Mouse (Mus musculus) midbrain, embryonic 11.5 days (tissue): ENCODE data around the gene Arhgef28. TPM values are rescaled to one million over a fixed set of nuclear protein-coding genes. Genes with fewer than 3 reads are reported as not detected.

Experiments used
- ATAC-seq: fragments of 200-750 bp; cut with Nextera tagmentation; 2 replicates; pipeline ENCODE4 v1.8.0; 2017; ENCODE audit warnings: moderate TSS enrichment, moderate library complexity; ENCODE audit not compliant: low FRiP score
- DNase-seq: peaks from one replicate; pipeline ENCODE4 v3.0.0; 2015; ENCODE audit warnings: low spot score; ENCODE audit errors: missing footprints
- H3K27ac ChIP-seq: fragments of 300-500 bp; sonication (generic); 2 replicates; pipeline ENCODE4 v1.5.1; 2014; ENCODE audit warnings: low read depth, low read length
- H3K27me3 ChIP-seq: fragments of 300-500 bp; sonication (generic); 2 replicates; pipeline ENCODE4 v1.6.1; 2014; ENCODE audit warnings: mild to moderate bottlenecking, low read length, moderate library complexity, mixed read lengths; ENCODE audit not compliant: control insufficient read depth, insufficient read depth
- H3K36me3 ChIP-seq: fragments of 300-500 bp; sonication (generic); 2 replicates; pipeline ENCODE4 v1.6.1; 2014; ENCODE audit warnings: mild to moderate bottlenecking, low read length, moderate library complexity, mixed read lengths; ENCODE audit not compliant: control insufficient read depth, insufficient read depth
- H3K4me1 ChIP-seq: fragments of 300-500 bp; sonication (generic); 2 replicates; pipeline ENCODE4 v1.6.1; 2014; ENCODE audit warnings: low read length; ENCODE audit not compliant: control insufficient read depth, insufficient read depth
- H3K4me2 ChIP-seq: fragments of 300-500 bp; sonication (generic); 2 replicates; pipeline ENCODE4 v1.6.1; 2014; ENCODE audit warnings: mild to moderate bottlenecking, moderate library complexity
- H3K4me3 ChIP-seq: fragments of 300-500 bp; sonication (generic); 2 replicates; pipeline ENCODE4 v1.5.1; 2014; ENCODE audit warnings: low read depth, low read length
- H3K9ac ChIP-seq: fragments of 300-500 bp; sonication (generic); 2 replicates; pipeline ENCODE4 v1.6.1; 2014; ENCODE audit warnings: low read length
- H3K9me3 ChIP-seq: fragments of 300-500 bp; sonication (generic); 2 replicates; pipeline ENCODE4 v1.6.1; 2016; ENCODE audit warnings: low read length; ENCODE audit not compliant: control insufficient read depth
- WGBS: fragments of 180-500 bp; shearing (Covaris S2); extraction: QIAGEN DNeasy Blood & Tissue Kit; methylation state at CpG from one replicate; pipeline ENCODE4 v1.1.7; 2014; 5-methylcytosine and 5-hydroxymethylcytosine counted together
- polyA plus RNA-seq: library from polyadenylated mRNA; unstranded; fragments of >200 nt; fragmentation: Nextera tagmentation; extraction: Ambion mirVana; gene quantifications from 2 replicates; pipeline ENCODE4 v1.2.1, GENCODE M21; 2014

Gene Arhgef28
- 6.7 and 7.7 TPM in 2 replicates for polyA plus RNA-seq

DNA sequence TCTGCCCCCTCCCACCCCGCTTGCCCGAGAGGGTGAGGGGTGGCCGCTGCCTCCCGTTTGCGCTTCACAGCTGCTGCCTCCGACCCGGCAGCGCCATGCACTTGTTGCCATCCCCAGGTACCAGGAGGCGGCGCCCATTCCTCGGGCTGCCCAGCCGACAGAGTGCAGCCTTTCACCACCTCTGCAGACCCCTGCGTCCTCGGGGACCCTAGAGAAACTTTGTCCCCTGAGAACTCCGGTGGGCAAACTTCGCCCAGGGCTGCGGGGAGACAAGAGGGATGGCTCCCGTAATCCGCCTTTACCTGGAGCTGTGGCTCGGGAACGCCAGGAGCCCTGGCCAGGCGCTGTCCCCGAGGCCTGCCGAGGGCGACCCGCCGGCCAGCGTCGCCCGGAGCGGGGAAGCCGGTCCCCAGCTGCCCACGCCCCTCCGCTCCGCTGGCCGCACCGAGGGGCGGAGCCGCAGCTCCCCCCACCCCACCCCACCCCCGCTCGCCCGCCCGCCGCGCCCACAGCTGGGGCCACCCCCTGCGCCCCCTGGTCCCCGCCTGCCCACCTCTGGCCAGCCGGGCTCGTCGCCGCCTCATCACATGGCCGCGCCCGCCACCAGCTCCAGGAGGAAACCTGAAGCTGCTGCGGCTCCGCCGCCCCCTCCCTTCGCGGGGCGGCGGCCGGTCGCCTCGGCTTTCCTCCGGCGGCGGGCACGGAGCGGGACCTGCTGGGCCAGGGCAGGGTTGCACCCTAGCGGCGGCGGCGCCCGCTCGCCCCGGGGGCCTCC, at the start of gene Arhgef28:
Gene Arhgef28 (minus strand): TSS at position 669 of the 775 bp plus-strand sequence.
- Histone ChIP-seq H3K27ac (peak within 1 kb of the TSS; percentile 53; the same call in 1 of the 2 replicates), H3K9me3 (no peaks in the 10 kb centered on the region), H3K36me3 (no peaks in the 10 kb centered on the region), H3K27me3 (peaks cover 3% of the 10 kb centered on the region), H3K4me1 (peaks cover 3% of the 10 kb centered on the region; the same call in 1 of the 2 replicates), H3K9ac (peak within 1 kb of the TSS; percentile 72), H3K4me3 (peak within 1 kb of the TSS; percentile 62), H3K4me2 (peak within 1 kb of the TSS; percentile 95)
- under 1% methylated on average over 59 of the region's 76 CpGs for WGBS
- DNase-seq: peak; percentile 96
- ATAC-seq: peak; percentile 90

DNA sequence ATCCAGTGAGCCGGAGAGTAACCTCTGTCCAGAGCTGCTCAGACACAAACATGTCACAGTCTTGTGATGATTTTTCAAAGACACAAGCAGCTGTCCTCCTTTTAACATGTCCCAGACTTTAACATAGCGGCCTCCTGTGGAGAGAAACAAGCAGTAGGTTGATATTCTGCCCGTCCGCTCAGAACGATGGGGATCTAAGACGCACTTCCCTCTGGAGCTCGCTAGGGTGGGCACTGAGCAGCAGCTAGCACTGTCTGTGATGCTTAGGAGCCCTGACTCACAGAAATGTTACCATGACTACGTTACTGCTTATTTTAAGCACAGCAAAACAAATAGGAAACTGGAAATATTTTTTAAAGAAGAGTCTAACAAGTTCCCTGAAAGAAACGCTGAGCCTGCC, 48.7 kb upstream of the Arhgef28 start:
- Histone ChIP-seq H3K27ac (no peak overlapping the region), H3K36me3 (peaks cover 18% of the 10 kb centered on the region), H3K9me3 (no peaks in the 10 kb centered on the region), H3K27me3 (no peaks in the 10 kb centered on the region), H3K9ac (no peak overlapping the region), H3K4me2 (no peak overlapping the region), H3K4me1 (no peaks in the 10 kb centered on the region), H3K4me3 (no peak overlapping the region)
- 78% methylated on average over 9 of the region's 9 CpGs for WGBS
- no peak for ATAC-seq
- no peak for DNase-seq

DNA sequence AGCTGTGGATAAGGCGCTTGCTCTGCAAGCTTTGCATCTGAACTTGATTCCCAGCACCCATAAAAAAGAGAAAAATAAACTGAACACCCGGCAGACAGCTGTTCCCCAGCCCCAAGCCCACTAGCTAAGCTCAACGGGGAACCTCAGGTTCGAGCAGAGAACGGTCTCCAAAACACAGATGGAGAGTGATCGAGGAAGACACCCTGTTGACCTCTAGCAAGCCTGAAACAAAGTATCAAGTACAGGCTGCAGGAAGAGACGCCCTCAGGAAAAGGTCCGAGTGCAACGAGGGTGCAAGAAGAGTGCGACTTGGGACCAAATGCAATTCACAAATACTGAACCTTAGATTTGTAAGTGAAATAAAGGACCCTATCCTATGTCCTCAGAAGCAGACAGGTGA, 43.4 kb upstream of the Arhgef28 start:
- Histone ChIP-seq H3K27me3 (no peaks in the 10 kb centered on the region), H3K27ac (no peak overlapping the region), H3K36me3 (peaks cover 12% of the 10 kb centered on the region; the same call in 1 of the 2 replicates), H3K4me1 (no peaks in the 10 kb centered on the region), H3K4me3 (no peak overlapping the region), H3K9me3 (no peaks in the 10 kb centered on the region), H3K9ac (no peak overlapping the region), H3K4me2 (no peak overlapping the region)
- DNase-seq (no peak), ATAC-seq (no peak)
- 92% methylated on average over 10 of the region's 10 CpGs for WGBS

DNA sequence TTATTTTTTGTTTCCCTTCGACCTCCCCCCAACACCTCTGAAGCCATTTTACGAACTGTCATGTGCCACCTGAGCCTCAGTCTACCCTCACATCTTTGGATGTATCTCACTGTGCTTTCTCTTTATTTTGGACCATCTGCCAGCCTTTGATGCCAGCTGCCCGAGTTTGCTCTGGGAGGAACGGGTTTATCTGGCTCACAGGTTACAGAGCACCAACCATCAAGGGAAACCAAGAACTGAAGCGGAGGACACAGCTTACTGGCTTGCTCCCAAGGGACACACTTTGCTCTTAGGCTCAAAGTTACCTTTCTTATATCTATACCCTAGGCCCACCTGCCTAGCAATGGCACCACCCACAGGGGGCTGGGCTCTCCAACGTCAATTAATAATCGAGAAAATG, 39.1 kb upstream of the Arhgef28 start:
- Histone ChIP-seq H3K9ac (no peak overlapping the region), H3K9me3 (no peaks in the 10 kb centered on the region), H3K4me2 (no peak overlapping the region), H3K4me1 (no peaks in the 10 kb centered on the region), H3K27ac (no peak overlapping the region), H3K4me3 (no peak overlapping the region), H3K36me3 (peaks cover 6% of the 10 kb centered on the region; the same call in 1 of the 2 replicates), H3K27me3 (no peaks in the 10 kb centered on the region)
- WGBS: 78% methylated on average over 7 of the region's 7 CpGs
- ATAC-seq (no peak), DNase-seq (no peak)

DNA sequence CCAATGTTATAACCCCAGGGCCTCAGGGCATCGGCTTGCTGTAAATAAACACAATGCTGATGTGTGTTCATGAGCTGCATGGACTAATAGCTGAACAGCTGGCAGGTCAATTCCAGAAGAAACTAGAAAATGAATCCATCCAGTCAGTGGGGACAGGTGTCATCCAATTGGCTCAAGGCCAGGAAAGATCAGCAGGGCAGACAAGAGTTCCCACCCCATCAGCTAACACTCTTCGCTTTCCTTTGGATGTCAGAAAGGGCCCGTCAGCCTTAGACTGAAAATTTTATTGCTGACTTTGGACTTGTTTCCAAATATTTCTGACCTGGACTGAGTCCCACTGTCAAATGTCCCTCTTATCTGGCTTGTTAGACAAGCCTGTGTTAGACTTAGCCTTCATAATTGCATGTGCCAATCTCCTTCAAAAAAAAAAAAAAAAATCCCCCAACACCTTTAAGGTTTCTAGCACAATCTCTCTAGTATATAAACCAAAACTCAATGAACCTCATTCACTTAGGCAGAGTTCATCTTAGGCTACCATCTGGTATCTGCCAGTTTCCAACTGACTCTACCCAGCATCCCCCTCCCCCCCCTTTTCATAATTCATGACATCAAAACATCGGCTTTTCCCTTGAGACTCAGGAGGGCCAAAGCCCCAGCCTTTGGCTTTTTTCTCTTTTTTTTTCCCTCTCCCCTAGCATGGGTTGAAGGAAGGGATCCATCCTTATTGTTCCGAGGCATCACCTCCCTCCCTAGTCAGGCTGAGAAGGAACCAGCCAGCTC, 38.5 kb upstream of the Arhgef28 start:
- Histone ChIP-seq H3K9me3 (no peaks in the 10 kb centered on the region), H3K4me3 (no peak overlapping the region), H3K4me1 (no peaks in the 10 kb centered on the region), H3K27me3 (no peaks in the 10 kb centered on the region), H3K4me2 (no peak overlapping the region), H3K9ac (no peak overlapping the region), H3K36me3 (peaks cover 3% of the 10 kb centered on the region; the same call in 1 of the 2 replicates), H3K27ac (no peak overlapping the region)
- 73% methylated on average over 5 of the region's 5 CpGs for WGBS
- DNase-seq (no peak), ATAC-seq (no peak)

DNA sequence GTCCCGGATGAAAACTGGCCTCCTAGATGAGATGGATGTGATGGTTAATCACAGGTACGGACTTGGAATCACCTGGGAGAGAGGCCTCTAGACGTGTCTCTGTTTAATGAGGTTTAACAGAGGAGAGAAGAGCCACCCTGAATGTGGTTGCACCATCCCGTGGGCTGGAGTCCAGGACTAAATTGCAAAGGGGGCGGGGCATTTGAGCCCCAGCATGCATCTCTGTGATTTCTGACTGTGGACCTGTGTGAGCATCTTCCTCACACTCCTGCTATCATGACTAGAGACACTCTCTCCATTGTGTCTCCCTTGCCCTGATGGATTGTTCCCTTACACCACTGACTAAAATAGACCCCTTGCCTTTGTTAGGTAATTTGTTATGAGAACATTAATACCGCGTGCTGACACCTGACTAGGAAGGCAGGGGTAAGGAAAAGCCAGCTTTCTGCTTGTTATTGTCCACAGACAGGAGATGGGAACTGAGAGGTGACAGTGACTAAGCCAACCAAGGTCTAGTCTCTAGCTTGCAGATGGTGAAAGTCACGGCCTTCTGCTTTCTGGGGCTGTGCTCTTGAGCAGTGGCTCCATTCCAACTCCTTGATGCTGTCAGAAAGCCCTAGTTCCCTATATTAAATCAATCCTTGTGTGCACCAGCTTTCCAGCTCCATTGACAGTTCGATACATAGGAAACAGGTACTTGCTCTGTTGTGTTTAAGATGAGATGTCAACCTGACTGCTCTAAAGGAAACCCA, 35.5 kb upstream of the Arhgef28 start:
- Histone ChIP-seq H3K27me3 (no peaks in the 10 kb centered on the region), H3K9ac (no peak overlapping the region), H3K4me3 (no peak overlapping the region), H3K4me1 (no peaks in the 10 kb centered on the region), H3K27ac (no peak overlapping the region), H3K9me3 (no peaks in the 10 kb centered on the region), H3K4me2 (no peak overlapping the region), H3K36me3 (no peaks in the 10 kb centered on the region)
- ATAC-seq (no peak), DNase-seq (no peak)
- 77% methylated on average over 9 of the region's 9 CpGs for WGBS

DNA sequence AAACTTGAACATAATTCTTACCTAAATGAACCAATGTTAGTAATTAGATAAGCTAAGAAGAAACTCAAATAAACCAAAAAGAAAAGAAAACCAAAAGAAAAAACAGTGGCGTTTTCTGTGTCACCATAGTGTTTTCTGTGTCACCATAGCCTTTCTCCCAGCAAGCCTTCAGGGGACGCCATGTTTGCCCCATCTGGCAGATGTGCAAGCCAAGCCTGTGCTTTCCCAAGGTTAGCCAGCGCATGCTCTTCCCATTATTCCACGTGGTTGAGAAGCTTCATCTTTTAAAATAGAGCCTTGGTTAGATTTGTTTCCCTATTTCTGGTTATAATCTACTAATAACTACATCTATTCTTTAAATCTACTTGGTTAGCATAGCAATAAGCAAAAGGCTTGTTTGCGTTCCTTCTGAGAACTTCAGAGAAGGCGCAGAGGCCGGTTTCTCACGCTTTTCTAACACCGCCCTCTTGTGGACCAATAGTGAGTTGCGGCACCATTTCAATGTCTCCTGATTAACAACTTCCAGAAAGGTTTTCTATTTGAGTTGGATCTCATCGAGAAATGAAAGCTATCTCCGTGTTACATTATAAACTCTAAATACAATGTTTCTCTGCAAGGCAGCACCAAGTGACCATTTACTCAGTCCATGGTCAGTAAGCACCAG, 33.9 kb upstream of the Arhgef28 start:
- H3K27me3 ChIP-seq: no peaks in the 10 kb centered on the region
- H3K4me1 ChIP-seq: no peaks in the 10 kb centered on the region
- WGBS: 21% methylated on average over 12 of the region's 12 CpGs
- no peak overlapping the region for H3K27ac ChIP-seq
- H3K4me3 ChIP-seq: no peak overlapping the region
- no peak overlapping the region for H3K4me2 ChIP-seq
- H3K9ac ChIP-seq: no peak overlapping the region
- no peaks in the 10 kb centered on the region for H3K36me3 ChIP-seq
- peak; percentile 98 for DNase-seq
- ATAC-seq: no peak
- no peaks in the 10 kb centered on the region for H3K9me3 ChIP-seq

DNA sequence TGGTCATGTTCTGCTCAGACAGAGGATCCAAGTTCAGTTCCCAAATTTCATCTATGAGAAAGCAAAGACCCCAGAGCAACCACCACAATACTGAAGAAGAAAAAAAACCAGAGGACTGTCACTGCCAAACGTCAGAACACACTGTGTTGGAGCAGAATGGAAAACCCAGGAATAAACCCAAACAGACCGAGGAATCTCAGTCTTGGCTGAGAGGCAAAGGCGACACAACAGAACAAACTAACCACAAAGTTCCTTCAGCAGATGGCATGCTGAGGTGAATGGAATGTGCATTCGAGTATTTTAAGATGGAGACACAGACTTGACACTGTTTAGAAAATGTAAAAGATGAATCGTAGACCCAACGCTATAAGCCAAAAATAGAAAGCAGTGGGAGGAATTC, 29.2 kb upstream of the Arhgef28 start:
- Histone ChIP-seq H3K27ac (no peak overlapping the region), H3K4me2 (no peak overlapping the region), H3K36me3 (no peaks in the 10 kb centered on the region), H3K4me3 (no peak overlapping the region), H3K9ac (no peak overlapping the region), H3K27me3 (no peaks in the 10 kb centered on the region), H3K4me1 (no peaks in the 10 kb centered on the region), H3K9me3 (no peaks in the 10 kb centered on the region)
- DNase-seq: no peak
- WGBS: 82% methylated on average over 6 of the region's 6 CpGs
- no peak for ATAC-seq
